Mouse (Mus musculus): Measurements from ENCODE around the gene Smoc1.

The Smoc1 gene

DNA sequence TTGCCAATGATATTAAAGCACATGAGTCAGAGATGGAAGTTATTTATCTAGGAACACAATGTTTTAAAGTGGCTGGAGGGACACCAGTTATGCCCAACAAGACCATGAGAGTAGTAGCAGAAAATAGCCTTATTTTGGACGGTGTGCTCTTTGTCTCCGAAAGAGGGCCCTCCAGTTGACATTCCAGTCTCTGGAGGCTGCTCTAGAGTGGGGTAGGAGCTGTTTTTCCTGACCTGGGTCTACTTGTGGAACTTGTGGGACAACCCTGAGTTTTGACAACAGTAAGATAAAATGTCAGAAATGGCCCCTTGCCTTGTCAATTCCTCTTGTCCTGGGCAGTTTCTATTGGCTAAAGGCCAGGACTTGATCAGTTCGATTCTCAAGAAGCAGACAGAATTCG, 104.5 kb downstream of the Smoc1 start:
- DNase-seq (ENCODE audit: low read depth): no peak

DNA sequence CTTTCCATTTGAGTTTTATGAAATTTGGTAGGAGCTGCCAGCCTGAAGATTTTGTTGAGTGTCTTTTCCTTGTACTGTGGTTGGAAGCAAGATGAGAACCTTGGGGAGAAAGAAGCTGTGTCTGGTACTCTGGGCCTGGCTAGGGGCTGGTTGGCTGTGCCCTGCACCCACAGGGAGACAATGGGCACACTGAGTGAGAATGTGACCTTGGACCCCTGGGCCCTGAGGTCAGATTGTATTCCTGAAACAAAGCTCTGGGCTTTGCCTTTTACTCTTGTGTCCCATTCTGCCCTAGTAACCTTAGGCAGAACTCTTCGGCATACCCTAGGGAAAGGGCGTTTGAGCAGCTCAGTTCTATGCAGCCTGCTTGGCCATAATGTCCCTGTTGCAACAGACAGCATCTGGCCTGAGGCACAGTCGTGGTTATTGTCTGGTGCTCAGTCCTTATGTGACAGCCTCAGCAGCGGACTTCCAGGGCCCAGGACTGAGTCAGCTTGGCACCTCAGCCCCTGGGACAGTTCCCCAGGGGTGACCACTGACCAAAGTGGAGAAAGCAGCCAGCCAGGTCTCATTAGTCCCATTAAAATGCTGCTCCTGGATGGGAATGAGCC, 106.6 kb downstream of the Smoc1 start:
- DNase-seq (ENCODE audit: low read depth): no peak

DNA sequence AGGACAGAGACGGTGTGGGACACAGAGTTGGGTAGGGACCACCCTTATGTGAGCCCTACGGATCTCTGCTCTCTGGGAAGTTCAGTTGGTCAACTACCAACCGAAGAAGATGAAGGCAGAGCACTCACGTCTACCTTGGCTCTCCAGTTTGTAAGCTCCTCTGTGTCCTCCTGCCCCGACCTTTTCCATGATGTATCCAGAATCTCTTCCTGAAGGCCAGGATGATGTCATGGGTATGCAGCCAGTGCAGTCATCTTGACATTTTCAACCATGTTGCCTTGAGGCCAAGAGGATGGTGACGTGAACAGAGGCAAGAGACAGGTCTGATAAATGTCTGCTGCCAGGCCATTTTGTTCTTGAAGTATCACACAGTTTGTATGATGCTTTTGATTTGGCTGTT, 111.6 kb downstream of the Smoc1 start:
- no peak for DNase-seq (ENCODE audit: low read depth)

DNA sequence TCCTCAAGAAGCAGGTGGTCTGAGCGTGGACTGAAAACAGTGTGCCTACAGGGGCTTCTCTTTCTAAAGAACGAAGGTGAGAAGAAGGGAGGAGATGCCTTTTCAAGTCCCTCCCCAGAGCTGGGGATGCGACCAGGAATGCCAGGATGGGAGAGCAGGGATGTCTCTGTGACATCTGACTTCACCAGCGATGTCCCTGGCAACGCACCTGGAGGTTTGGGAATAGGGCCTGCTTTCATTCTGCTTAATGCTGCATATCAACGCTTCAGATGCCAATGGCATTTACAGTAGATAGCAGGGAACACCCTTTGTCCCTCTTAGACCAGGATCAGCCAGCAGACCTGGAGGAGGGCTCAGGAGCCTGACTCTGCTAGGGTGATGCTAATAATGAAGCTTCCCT, 112.9 kb downstream of the Smoc1 start:
- no peak for DNase-seq (ENCODE audit: low read depth)

DNA sequence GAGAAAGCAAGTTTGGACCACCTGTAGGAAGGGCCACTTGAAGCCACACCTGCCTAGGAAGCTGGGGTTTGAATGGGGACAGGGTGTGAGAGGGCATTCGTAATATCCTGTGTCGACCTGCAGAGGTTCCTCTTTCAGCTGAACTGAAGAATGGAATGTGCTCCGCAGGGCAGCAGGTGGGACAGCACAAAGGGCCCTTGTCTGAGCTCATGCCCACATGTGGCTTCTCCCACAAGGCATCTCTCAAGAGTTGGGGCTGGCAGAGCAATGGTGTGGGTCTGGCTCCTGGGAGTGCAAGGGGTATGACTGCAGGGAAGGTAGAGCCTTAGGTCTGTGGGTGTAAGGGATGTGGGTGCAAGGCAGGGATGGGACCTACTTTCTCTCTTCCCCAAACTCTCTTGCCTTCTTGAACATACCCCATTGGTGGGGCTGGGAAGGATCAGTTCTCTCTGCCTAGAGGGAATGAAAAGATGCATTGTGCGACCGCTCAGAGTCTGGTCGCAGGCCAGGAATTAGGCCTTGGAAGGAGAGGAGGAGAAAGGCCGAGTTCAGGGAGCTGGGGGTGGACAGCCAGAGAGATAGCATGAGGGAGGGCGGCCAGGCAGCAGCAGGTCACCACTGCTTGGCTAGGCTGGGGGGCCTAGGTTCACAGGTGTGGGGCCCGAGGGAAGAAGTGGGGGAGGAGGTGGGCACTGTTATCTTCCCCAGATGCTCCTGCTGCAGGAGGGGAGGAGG, 114.2 kb downstream of the Smoc1 start:
- no peak for DNase-seq (ENCODE audit: low read depth)

DNA sequence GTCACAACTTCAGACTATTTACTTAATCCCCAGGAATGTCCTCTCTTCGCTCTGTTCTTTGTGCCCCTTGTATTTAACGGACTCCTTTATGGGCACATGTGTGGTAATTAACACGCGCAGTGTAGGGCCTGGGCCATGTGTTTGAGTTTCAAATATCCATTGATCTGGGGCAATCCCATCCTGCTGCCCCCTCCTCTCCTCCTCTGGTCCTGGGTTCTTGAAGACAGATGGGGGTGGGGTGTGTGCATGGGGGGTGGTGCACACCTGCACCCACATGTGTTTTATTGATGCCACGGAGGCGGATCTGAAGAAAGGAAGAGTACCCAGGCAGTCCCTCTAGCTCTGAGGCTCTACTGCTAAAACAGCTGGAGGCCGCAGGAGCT, 114.7 kb downstream of the Smoc1 start:
- no peak for DNase-seq (ENCODE audit: low read depth)

DNA sequence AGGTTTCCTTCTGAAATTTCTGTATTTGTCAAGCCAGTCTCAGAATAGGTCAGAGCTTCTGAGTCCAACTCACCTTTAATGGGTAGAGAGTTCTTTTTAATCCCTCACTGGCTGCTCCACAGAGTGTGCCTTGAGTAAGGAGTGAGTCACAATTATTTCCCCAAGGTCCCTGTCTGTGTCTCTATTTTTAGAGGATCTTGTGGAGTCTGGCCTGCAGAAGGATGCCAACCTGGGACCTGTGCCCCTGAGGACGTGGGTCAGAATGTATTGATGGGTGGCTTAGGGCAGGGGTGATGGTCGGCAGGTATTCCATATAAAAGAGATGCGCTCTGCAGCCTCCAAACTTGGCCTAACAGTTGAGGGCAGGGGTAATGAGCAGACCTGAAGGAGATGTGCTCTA, 115.6 kb downstream of the Smoc1 start:
- no peak for DNase-seq (ENCODE audit: low read depth)

DNA sequence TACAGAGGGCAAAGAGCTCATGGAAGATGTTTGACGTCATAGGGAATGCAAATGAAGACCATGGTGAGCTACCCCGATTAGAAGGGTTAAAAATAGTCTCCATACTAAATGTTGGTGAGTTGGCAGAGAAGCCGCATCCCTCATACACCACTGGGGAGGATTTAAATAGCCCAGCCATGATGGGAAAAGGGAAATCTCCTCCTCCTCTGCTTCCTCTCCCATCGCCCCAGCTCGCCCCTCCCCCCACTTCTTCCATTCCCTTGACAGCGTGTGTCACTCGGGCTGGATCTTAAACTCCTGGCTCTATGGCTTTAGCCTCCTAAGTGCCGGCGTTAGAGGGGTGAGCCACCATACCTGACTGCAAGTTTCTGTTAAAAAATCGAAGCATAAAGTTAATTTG, 117.6 kb downstream of the Smoc1 start:
- no peak for DNase-seq (ENCODE audit: low read depth)

DNA sequence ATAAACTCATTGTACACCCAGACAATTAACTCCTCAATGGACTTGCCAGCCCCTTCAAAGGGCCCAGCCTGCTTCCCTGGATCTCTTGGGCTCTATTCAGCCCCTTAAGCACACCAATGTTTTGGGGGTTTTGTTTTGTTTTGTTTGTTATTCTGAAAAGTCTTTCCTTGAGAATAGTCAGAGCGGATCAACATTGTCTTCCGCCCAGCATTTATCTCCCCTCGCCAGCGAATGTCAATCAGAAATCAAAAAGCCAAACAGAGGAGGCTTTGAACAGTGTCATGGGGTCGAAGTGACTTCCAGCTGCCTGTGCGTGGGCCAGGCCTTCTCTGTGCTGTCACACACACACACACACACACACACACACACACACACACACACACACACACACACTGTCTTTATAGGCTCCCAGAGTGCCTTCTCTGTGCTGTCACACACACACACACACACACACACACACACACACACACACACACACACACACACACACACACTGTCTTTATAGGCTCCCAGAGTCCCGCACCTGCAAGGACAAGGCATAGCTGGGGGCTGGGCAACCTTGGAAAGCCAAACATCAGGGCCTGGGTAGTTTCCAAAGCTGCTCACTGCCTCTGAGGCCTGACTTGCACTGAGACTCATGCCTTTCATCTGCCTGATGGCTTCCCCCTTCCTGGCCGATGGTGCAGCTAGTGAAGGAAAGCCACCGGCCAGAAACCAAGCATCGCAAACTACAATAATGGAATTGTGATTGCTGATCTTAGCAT, 120.0 kb downstream of the Smoc1 start:
- DNase-seq (ENCODE audit: low read depth): no peak

DNA sequence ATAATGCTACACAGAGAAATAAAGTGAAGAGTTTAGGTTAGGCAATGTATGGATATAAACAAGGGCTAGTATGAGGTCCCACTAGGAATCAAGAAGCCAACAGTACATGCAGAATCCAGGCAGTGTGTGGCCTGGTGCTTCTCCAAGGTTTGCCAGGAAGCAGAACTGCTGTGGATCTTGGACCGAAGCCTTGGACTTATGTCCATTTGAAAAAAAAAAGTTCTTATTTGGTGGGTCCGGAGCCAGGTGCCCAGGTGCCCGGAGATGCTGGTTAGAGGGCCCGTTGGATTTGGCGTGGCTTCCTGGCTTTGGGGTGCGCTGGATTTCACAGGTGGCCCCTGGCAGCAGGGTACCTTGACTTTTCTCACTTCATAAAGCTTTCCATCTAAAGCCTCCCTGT, 121.3 kb downstream of the Smoc1 start:
- no peak for DNase-seq (ENCODE audit: low read depth)

DNA sequence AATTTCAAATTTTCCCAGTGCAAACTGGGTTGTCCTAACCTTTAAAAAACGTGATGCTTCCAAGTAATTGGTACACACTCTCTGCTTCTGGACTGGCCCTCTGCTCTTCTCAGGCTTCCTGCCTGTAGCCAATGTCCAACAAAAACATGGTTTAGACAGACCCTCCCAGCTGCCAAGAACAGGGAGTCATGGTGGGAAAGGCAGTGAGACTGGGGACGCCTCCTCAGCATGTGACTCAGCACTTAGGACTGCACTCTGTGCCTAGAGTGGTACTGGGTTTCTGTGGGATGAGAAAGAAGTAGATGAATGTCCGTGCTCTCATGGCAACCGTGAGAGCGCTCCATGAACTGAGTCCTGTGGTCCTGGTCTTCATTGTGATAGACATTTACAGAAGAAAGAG, 124.3 kb downstream of the Smoc1 start:
- DNase-seq (ENCODE audit: low read depth): no peak

DNA sequence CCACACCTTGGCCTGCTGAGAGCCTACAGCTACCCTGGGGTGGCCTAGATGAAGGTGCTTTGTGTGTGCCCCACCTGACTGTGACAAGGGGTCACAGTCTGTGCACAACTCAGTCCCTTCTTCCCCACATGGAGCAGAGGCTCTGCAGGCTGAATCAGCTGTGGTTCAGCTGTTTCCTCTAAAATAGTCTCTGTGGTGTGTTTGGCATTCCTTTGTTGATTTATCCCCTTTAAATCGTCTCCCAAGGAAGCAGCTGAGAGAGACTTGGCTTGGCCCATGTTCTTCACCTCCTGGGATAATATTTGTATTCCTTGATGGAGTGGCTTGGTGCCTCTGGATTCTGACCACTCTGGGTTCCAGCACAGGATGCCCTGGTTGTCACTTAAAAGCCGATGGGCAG, 125.5 kb downstream of the Smoc1 start:
- no peak for DNase-seq (ENCODE audit: low read depth)

DNA sequence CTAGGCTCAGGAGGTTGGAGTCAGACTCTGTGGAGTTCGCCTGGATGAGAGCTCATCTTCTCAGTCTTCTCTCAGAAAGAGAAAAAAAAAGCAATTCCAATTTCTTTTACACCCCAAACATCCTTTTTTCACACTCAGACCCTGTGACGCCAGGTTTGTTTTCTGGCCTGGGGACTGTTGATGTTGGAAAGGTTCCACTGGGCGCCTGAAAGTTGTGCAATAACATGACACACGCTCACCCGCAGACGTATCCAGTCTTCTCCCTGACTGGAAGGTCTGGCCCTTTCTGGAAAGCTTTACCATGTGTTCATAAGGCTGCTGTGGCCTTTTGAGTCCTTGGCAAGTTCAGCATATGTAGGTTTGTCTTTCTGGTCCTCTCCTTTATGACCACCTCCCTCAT, 129.1 kb downstream of the Smoc1 start:
- DNase-seq (ENCODE audit: low read depth): no peak

DNA sequence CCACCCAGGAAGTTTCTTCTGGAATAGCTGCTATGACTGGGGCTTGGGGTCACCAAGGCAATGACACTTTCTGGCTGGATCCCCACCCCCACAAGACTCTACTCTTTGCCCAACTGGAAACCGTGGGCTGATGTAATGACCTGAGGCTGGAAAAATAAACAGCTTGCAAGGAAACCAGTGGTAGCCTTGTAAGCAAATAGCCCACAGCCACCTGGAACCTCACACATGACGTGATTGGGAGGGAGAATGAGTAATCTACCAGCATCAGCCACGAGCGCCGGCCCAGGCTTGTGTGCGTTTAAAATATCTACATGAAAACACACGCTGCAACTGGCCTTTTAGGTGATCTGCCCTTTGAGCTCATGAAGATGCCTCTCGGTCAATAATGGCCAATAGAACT, 130.2 kb downstream of the Smoc1 start:
- DNase-seq (ENCODE audit: low read depth): no peak

DNA sequence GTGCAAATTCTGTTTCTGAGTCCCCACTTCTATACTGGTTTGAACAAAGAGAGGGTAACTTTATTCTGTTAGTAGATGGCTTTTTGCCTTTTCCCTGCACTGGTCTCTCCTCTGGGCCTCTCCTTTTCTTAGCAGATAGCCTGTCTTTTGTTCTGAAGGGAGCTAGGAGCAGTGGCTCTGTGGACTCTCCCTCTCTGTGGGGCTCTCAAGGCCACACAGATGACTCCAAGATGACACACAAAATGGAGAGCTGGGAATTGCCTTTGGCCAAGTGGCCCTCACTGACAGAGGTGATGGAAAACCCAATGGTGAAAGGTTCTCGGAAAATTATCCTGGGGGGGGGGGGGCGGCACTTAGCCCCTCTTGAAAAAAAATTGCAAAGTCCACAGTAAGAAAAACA, 133.3 kb downstream of the Smoc1 start:
- no peak for DNase-seq (ENCODE audit: low read depth)

DNA sequence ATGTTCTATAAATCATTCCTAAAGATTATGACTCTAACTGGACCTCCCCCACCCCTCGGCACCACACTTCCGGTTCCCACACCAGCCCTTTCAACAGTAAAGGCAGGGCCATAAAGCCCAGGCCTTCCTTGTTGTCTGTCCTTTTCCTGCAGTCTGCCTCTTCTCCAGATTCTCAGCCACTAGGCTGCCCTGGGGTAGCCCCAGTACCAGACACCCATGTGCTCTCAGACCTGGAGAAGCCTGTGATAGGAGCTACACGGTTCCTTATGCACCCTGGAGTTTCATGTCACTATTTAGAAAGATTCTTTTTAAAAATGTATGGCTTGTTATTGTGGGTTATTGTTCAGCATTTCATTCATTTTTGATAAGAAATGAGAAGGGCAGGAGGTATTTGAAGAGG, 133.8 kb downstream of the Smoc1 start:
- no peak for DNase-seq (ENCODE audit: low read depth)

DNA sequence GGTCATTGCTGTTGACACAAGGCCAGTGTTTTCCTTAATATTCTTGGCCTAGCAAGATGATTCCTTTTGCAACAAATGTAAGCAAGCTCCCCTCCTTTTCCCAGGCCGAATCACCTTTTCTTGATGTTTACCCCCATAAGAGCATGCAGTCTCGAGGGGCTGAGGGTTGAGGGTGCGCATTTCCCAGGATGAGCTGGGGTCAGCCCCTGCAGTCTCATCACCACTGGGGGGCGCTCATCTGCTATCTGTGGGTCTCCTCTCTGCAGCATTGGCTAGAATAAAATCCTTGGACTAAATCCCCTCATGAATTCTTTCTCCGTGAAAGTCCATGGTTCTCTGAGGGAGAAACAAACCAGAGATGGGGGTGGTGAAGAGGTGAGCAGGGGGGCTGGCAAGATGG, 134.2 kb downstream of the Smoc1 start:
- DNase-seq (ENCODE audit: low read depth): no peak

DNA sequence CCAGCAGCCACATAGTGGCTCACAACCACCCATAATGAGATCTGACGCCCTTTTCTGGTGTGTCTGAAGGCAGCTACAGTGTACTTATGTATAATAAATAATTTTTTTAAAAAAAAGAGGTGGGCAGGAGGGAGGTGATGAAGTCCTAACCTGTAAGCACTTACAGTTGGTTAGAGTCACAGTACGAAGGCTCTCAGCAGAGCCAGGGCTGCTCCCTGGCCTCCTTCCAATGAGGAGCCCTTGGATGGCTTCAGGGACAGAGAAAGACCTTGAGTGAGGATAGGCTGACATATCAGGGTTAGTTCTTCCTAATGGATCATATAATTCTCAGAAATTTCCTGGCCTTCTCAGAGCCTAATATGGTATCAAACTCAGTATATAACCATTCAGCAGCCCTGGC, 134.7 kb downstream of the Smoc1 start:
- DNase-seq (ENCODE audit: low read depth): no peak

DNA sequence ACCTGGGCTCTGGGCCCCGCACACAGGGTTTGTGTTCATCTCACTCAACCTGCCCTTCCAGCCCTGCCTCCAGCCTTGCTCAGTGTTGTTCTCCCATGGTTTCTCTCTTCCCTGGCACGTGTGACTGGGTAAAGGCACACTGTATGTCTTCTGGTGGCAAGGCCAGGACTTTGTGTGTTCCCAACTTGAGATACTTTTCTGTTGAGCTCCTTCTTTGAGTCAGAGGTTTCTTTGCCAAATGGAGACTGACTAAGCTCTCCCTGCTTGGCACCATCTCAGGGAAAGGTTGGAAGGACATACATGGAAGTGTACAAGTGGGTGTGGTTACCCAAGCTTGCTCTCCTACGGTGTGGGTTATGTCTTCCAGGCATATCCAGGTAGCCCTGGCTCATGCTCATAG, 136.5 kb downstream of the Smoc1 start:
- no peak for DNase-seq (ENCODE audit: low read depth)

DNA sequence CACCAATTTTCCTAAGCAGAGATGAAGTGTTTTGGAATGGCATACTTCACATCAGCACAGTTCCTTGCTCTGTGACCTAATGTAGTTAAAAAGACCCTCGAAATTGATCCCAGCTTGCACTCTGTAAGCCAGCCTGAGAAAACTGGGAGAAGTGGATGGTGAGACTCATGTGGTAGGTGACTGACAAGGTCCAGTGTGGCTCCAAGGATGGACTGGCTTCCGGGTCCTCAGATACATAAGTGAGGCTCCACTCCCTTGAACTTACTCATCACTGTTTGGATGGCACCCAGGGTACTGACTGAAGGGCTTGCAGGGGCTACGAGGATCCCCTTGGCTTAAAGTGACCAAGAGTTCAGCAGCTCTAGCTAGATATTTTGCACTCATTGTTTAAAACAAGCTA, 137.0 kb downstream of the Smoc1 start:
- no peak for DNase-seq (ENCODE audit: low read depth)

DNA sequence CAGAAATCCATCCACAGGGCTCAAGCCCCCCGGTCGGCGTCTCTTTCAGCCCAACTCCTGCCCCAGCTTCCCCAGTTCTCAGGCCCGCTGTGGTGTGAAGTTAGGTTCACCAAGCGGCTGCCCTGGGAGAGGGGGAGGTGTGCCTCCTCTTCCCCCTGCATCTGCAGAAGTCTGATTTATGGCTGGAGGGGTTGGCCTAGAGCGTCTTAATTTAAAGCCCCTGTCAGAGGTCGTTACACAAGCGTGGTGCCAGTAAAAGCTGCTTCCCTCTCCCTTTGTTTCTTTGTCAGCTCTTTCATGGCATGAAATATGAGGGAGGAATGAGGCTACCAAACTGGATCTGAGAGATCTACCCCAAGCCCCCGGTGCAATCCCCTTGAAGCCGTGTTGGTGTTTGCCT, 139.5 kb downstream of the Smoc1 start:
- DNase-seq (ENCODE audit: low read depth): no peak

DNA sequence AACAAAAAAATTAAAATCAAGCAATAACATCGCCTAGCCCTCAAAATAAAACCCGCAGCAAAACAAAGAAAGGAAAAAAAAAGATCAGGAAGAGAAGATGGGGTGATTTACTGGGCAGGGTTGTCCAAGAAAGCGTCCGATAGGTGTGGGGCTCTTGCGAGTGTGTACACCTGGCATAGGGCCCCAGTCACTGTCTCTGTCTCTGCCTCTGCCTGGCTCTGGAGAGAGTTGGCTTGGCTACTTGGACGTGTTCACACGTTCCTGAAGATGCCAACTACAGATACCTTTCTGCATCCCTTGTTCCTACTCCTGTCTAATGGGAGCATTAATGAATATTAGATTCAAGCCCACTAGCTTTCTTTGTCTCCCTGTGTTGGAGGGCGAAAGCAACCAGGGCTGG, 140.0 kb downstream of the Smoc1 start:
- DNase-seq (ENCODE audit: low read depth): no peak

DNA sequence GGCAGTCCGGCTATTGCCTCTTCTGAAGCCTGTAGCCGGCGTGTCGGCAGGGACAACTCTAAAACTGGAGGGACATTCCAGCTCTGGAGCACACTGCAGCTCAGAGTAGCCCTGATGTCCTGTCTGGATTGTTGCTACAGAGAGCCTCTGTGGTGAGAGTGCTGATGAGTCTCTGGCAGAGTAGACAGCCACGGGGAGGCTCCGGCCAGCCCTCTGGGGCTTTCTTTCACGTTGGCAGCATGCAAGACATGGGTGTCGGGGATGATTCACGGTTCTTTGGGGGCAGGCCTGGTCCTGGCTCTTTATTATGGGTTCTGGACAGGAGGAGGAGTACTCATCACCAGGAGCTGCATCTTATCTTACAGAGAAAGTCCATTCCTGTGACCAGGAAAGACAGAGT, 140.5 kb downstream of the Smoc1 start:
- no peak for DNase-seq (ENCODE audit: low read depth)

DNA sequence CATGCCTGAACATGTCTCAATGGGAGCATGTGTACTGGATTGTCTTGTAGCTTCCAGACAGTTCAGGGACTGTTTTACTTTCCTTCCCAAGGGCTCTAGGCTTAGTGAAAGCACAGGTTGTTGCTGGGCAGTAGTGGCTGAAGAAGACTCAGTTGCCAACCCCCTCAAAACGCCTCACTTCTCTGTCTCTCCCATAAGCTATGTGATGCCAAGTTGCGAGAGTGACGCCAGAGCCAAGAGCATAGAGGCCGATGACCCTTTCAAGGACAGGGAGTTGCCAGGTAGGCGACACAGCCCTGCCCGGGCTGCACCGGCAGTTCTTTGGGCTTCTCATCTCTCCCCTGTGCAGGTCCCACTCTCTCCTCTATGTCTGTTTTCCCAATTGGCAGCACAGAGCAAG, 141.4 kb downstream of the Smoc1 start:
- no peak for DNase-seq (ENCODE audit: low read depth)

All from naive thymus-derived CD4-positive, alpha-beta T cell, adult 2 months (primary cell).